Mouse (Mus musculus) cerebellum, postnatal 25 days (tissue): ENCODE measurements around the gene Palm2.

Source experiments
- DNase-seq, 2 experiments: peaks; one replicate each; pipeline ENCODE4 v3.0.0; 2021; ENCODE audit warnings: mixed read lengths in 2 of 2

Gene Palm2

GRCm38 (mm10) chr4:57569711-57570110, 135.7 kb downstream of the Palm2 start:
- DNase-seq, result no peak

GRCm38 (mm10) chr4:57570229-57570628, 136.2 kb downstream of the Palm2 start:
- DNase-seq, result no peak

- no peak for DNase-seq
Measured at GRCm38 (mm10) chr4:57574181-57574580, 140.1 kb downstream of the Palm2 start.

- no peak for DNase-seq
Measured at GRCm38 (mm10) chr4:57574646-57575045, 140.6 kb downstream of the Palm2 start.

- no peak for DNase-seq
Measured at GRCm38 (mm10) chr4:57575686-57576085, 141.6 kb downstream of the Palm2 start.

- DNase-seq, result no peak
Measured at GRCm38 (mm10) chr4:57576095-57576494, 142.0 kb downstream of the Palm2 start.

- no peak for DNase-seq
Measured at GRCm38 (mm10) chr4:57579683-57580082, 145.6 kb downstream of the Palm2 start.

- no peak for DNase-seq
Measured at GRCm38 (mm10) chr4:57585281-57585800, 151.3 kb downstream of the Palm2 start.

GRCm38 (mm10) chr4:57586933-57587658, 153.0 kb downstream of the Palm2 start:
- no peak for DNase-seq

GRCm38 (mm10) chr4:57588356-57588755, 154.3 kb downstream of the Palm2 start:
- DNase-seq, result no peak

- DNase-seq, result no peak
Measured at GRCm38 (mm10) chr4:57592751-57593150, 158.7 kb downstream of the Palm2 start.

GRCm38 (mm10) chr4:57599946-57600345, 165.9 kb downstream of the Palm2 start:
- DNase-seq, result no peak

GRCm38 (mm10) chr4:57600685-57601457, 166.8 kb downstream of the Palm2 start:
- no peak for DNase-seq

GRCm38 (mm10) chr4:57601458-57601835, 167.4 kb downstream of the Palm2 start:
- DNase-seq, result no peak

GRCm38 (mm10) chr4:57601903-57602617, 168.0 kb downstream of the Palm2 start:
- DNase-seq, result peak; percentile 60 to 69

- no peak for DNase-seq
Measured at GRCm38 (mm10) chr4:57606258-57606657, 172.2 kb downstream of the Palm2 start.

- DNase-seq, result peak; percentile 88 to 95
Measured at GRCm38 (mm10) chr4:57607247-57607942, 173.3 kb downstream of the Palm2 start.

GRCm38 (mm10) chr4:57611303-57612077, 177.4 kb downstream of the Palm2 start:
- no peak for DNase-seq

GRCm38 (mm10) chr4:57612716-57613115, 178.7 kb downstream of the Palm2 start:
- no peak for DNase-seq

GRCm38 (mm10) chr4:57614686-57615085, 180.6 kb downstream of the Palm2 start:
- DNase-seq, result no peak

GRCm38 (mm10) chr4:57618743-57619142, 184.7 kb downstream of the Palm2 start:
- DNase-seq, result no peak

- no peak for DNase-seq
Measured at GRCm38 (mm10) chr4:57622816-57623215, 188.8 kb downstream of the Palm2 start.
